Mouse (Mus musculus) left cerebral cortex, adult 8-10 months (tissue): ENCODE measurements around the gene Akt1s1. TPM values are rescaled to one million over a fixed set of nuclear protein-coding genes. Genes with fewer than 3 reads are reported as not detected.

Experiments used
- DNase-seq, 2 experiments: peaks; one replicate each; pipeline ENCODE4 v3.0.0; 2022; ENCODE audit warnings: low spot score in 2 of 2
- total RNA-seq, 4 experiments: library from RNA; stranded (reverse); gene quantifications; 2 replicates each; pipeline ENCODE4 v1.2.4; 2022

Akt1s1 gene
- total RNA-seq, 4 experiments from 2014 or later: 53.8 to 68.8 (median 64.7) TPM

- DNase-seq: peak in 1 of 2 experiments; percentile 53
Observed at GRCm38 (mm10) chr7:44824872-44825271, 23.9 kb upstream of the Akt1s1 start.

- no peak for DNase-seq
Observed at GRCm38 (mm10) chr7:44826771-44827170, 22.0 kb upstream of the Akt1s1 start.

GRCm38 (mm10) chr7:44828706-44829105 is 20.1 kb upstream of the Akt1s1 start:
- no peak for DNase-seq

GRCm38 (mm10) chr7:44832763-44833162 is 16.0 kb upstream of the Akt1s1 start:
- no peak for DNase-seq

GRCm38 (mm10) chr7:44835373-44836015 is 13.3 kb upstream of the Akt1s1 start:
- no peak for DNase-seq

- DNase-seq: no peak
Observed at GRCm38 (mm10) chr7:44836016-44836404, 12.8 kb upstream of the Akt1s1 start.

- no peak for DNase-seq
Observed at GRCm38 (mm10) chr7:44836423-44837053, 12.3 kb upstream of the Akt1s1 start.

GRCm38 (mm10) chr7:44838073-44838472 is 10.7 kb upstream of the Akt1s1 start:
- DNase-seq: no peak

- DNase-seq: no peak
Observed at GRCm38 (mm10) chr7:44839171-44839490, 9.7 kb upstream of the Akt1s1 start.

- peak in 1 of 2 experiments; percentile 52 for DNase-seq
Observed at GRCm38 (mm10) chr7:44839491-44840191, 9.2 kb upstream of the Akt1s1 start.

GRCm38 (mm10) chr7:44840426-44840825 is 8.4 kb upstream of the Akt1s1 start:
- no peak for DNase-seq

- DNase-seq: no peak
Observed at GRCm38 (mm10) chr7:44841825-44842463, 6.8 kb upstream of the Akt1s1 start.

GRCm38 (mm10) chr7:44845006-44845405 is 3.8 kb upstream of the Akt1s1 start:
- no peak for DNase-seq

- peak in 1 of 2 experiments; percentile 50 for DNase-seq
Observed at GRCm38 (mm10) chr7:44846804-44847203, 2.0 kb upstream of the Akt1s1 start.

GRCm38 (mm10) chr7:44847772-44848171 is 1.0 kb upstream of the Akt1s1 start:
- no peak for DNase-seq

GRCm38 (mm10) chr7:44849416-44850111 is 773 bp downstream of the Akt1s1 start:
- peak; percentile 84 to 95 for DNase-seq

GRCm38 (mm10) chr7:44850146-44850545 is 1.4 kb downstream of the Akt1s1 start:
- DNase-seq: no peak

- DNase-seq: no peak
Observed at GRCm38 (mm10) chr7:44850789-44851624, 2.2 kb downstream of the Akt1s1 start.

- DNase-seq: no peak
Observed at GRCm38 (mm10) chr7:44851625-44852234, 2.9 kb downstream of the Akt1s1 start.
